Mouse (Mus musculus): ENCODE results near the gene Vwc2l.

Vwc2l gene

GRCm38 (mm10) chr1:70911235-70911634 is 185.7 kb downstream of the Vwc2l start:
- DNase-seq (ENCODE audit: low spot score) = no peak

GRCm38 (mm10) chr1:70913071-70913470 is 187.6 kb downstream of the Vwc2l start:
- no peak for DNase-seq (ENCODE audit: low spot score)

- no peak for DNase-seq (ENCODE audit: low spot score)
Measured at GRCm38 (mm10) chr1:70918173-70919036, 192.9 kb downstream of the Vwc2l start.

DNA sequence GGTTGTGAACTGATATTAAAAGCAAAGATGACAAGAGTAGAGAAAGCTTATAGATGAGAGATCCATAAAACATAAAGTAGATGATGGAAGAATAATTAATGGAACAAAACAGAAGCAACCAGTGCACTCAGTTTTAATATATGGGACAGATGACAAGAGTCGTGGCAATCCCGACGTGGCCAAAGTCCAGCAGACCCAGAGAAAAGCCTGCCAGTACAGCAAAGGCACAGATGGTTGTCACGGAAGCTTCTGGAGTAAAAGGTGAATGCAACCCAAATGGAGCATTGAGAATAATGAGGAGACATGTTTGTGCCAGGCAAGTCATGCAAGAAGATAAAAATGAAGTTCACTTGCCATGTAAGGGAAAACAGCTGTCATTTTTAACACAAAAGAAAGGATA is 207.5 kb downstream of the Vwc2l start:
- no peak for DNase-seq (ENCODE audit: low spot score)
